Mouse (Mus musculus) Patski (cell line): ENCODE data around the gene Kynu. TPM values are rescaled to one million over a fixed set of nuclear protein-coding genes. Genes with fewer than 3 reads are reported as not detected.

Experiments
- ATAC-seq: fragments of 100-300 bp; one replicate; pipeline ENCODE4 v1.8.0; 2021
- CTCF ChIA-PET: fragments of 350-600 bp; sonication (Branson Sonifier 250); formaldehyde crosslinking; loops from one replicate; lab custom pipeline; 2022; ENCODE audit warnings: inconsistent platforms; lab: Charles Lee
- POLR2A ChIA-PET: fragments of 350-600 bp; sonication (Branson Sonifier 250); formaldehyde crosslinking; loops from one replicate; lab custom pipeline; 2022; ENCODE audit warnings: antibody characterized with exemption, inconsistent platforms; lab: Charles Lee
- DNase-seq: peaks from one replicate; pipeline ENCODE4 v3.0.0-alpha.2; 2011; ENCODE audit warnings: low read depth, low spot score
- H3K27me3 ChIP-seq: fragments of 371-371 bp; one replicate; pipeline ENCODE4 v1.5.1; 2021
- CTCF ChIP-seq: fragments of 100-300 bp; IDR thresholded peaks from one replicate; pipeline ENCODE4 v1.5.1; 2021
- in situ Hi-C: fragments of 300-500 bp; cut with MboI; formaldehyde crosslinking; loops from 3 replicates; pipeline ENCODE4 v1.11.1; 2018; ENCODE audit warnings: low pct_unique_long_range_greater_than_20kb, mixed read lengths
- polyA plus RNA-seq: library from polyadenylated mRNA; unstranded; gene quantifications from one replicate; pipeline ENCODE4 v1.2.3, GENCODE M21; 2021

Gene Kynu
- polyA plus RNA-seq, 1 experiment from 2014 or later, result 0.26 TPM

DNA sequence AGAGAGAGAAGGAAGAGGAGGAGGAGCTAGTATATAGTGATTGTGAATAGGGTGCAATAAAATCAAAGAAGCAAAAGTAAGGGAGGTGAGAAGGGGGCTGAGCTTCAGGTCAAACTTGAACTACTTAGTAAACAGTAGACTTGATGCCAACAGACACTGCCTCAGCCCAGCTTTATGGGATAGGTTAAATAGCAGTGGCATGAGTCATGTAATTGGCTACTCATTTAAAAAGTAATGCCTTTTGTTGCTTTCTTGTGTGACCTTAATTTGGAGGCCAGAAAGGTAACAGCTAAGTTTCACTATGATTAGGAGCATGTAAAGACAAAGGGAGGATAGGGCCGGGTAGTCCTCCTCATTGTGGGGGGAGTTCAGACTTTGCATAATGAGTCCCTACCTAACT, 13.3 kb downstream of the Kynu start:
- no peak for TF ChIP-seq CTCF
- ChIA-PET POLR2A (no interaction called here), CTCF (no interaction called here)
- no peak for DNase-seq
- no peaks in the 10 kb centered on the region for H3K27me3 ChIP-seq
- ATAC-seq, result no peak
- in situ Hi-C loops, result no loop called here

DNA sequence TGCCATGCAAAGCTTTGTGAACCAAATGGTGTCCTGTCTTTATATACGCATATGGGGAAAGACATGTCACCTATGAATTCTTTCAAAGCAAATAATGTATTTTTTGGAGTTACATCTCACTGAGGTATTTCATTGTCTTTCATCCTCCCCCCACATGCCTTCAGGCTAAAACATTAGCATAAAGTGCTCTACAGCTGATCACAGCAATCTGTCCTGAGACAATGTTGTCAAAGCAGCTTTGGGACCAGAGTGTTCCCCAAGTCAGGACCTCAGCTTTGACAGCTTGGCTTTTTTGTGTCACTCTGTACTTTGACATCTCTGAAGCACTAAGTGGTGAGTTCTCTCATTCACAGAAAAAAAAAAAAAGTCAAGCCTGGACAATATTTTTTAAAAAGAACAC, 18.4 kb downstream of the Kynu start:
- ATAC-seq (no peak), DNase-seq (no peak)
- in situ Hi-C loops, result no loop called here
- ChIA-PET POLR2A (no interaction called here), CTCF (no interaction called here)
- H3K27me3 ChIP-seq, result no peaks in the 10 kb centered on the region
- no peak for TF ChIP-seq CTCF

DNA sequence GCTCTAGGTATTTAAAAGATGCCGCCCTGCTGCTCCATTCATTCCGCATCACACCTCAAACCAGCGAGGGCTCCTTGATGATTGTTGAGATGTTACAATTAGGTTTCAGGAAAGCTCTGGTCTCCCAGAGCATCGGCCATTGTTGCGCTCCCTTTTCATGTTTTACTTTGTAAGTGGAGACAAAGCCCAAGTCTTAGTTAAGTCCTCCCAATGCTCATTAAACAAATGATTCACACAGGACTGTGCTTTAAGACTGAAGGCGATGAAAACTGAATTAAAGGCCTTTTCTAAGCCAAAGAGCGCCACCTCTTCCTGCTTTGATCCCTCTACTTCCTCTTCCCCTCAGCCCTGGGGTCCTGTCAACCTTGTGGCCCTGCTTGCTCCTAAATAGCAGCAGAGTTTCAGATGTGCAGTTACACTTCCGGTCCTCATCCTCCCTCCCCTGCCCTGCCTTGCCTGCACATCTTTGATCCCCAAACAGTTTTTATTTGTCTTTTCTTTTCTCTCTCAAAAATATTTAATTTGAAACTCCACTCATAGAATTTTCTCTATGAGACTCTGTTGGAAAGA, 28.2 kb downstream of the Kynu start:
- in situ Hi-C loops, result no loop called here
- no peak for ATAC-seq
- ChIA-PET CTCF (no interaction called here), POLR2A (no interaction called here)
- no peak for TF ChIP-seq CTCF
- H3K27me3 ChIP-seq, result no peaks in the 10 kb centered on the region
- DNase-seq, result no peak

DNA sequence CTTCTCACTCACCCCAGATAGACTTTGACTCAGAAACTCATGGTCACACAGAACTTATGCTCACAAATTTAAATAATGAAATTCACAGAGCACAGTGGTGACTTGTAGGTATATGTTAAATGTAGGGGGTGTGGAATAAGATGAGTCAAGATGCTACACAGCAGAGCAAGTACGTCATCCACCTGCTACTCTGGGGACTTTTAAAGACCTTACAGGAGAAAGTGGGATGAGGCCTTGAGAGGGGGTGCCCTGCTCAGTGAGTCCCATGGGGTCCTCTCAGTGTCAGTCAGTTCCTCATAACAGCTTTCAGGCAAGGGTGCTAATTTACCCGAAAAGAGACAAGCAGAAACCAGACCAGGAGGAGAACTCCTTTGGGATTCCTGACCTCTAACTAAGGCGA, 30.4 kb downstream of the Kynu start:
- TF ChIP-seq CTCF, result no peak
- POLR2A ChIA-PET, result no interaction called here

DNA sequence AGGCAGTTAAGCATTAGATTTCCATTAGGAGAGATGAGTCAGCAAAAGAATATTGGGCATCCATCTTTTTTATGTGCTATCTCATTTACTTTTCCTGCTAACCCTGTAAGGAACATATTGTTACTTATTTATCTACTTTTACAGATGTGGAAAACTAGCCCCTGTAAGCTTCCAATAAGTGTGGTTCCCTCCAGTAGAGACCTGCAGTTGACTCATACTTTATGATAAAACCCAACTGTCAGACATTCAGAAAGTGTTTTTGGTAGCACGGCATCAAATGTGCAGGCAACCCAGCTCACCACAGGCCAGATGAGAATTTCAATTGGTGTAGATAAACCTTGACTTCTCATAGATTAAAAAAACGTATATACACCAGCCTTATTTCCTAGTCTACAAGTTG, 32.7 kb downstream of the Kynu start:
- in situ Hi-C loops, result no loop called here
- no peak for TF ChIP-seq CTCF
- CTCF ChIA-PET, result no interaction called here
- DNase-seq, result no peak
- POLR2A ChIA-PET, result no interaction called here
- no peaks in the 10 kb centered on the region for H3K27me3 ChIP-seq
- ATAC-seq, result no peak

More for the DNA sequence above, 30.4 kb downstream of the Kynu start:
- no peak for ATAC-seq
- CTCF ChIA-PET, result no interaction called here
- no peak for DNase-seq
- H3K27me3 ChIP-seq, result no peaks in the 10 kb centered on the region
- in situ Hi-C loops, result no loop called here

DNA sequence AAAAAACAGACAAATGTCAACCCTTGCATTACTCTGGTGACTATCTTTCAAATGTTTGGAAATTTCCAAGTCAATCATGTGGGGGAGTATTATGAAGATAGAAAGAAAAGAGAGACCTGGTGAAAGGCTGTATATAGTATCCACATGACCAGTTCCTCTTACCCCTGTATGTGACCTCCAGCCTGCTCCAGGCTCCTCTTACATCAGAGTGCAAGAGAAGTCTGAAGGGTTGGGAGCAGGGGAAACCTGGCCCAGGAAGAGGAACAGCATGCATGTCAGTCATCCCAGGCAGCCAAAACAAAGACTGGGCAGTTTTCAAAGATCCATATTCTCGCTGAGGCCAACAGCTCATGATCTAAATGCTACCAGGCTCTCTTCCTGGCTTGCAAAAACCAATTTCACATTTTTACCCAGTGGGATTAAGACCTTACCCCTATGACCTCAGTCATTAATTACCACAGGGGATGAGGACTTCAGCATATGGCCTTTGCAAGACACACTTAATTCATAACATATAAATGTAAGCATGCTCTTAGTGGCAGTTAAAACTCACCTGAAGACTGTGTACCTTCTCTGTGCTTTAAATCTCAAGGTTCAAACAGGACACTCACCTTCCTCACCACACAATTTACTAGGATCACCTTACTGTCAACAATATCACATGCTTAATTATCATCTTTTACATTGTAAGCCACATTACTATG, 37.0 kb downstream of the Kynu start:
- H3K27me3 ChIP-seq, result no peaks in the 10 kb centered on the region
- ATAC-seq (no peak), DNase-seq (no peak)
- in situ Hi-C loops, result no loop called here
- POLR2A ChIA-PET, result interaction anchor here (0.6 kb wide), 1 partner anchor 172 kb away, joined by 4 read pairs; no protein-coding TSS in a partner anchor
- TF ChIP-seq CTCF, result no peak
- CTCF ChIA-PET, result no interaction called here

DNA sequence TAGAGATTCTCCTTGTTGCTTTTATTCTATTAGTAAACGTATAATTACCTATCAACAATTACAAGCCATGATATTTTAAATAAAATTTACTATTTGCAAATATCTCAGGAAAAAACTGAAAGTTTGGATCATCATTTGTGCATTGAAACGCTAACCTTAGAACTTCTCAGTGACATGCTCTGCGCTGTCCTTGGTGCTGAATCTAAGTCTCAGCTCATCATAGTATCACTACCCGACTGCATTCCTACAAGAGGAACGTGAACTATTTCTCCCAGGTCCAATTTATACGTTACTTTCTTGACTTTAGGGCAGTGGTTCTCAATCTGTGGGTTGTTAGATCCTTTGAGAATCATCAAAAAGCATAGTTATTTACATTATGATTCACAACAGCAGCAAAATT, 58.4 kb downstream of the Kynu start:
- H3K27me3 ChIP-seq, result no peaks in the 10 kb centered on the region
- no peak for DNase-seq
- ATAC-seq, result no peak
- in situ Hi-C loops, result no loop called here
- ChIA-PET POLR2A (no interaction called here), CTCF (interaction anchor here (1.4 kb wide), 1 partner anchor 9 kb away, joined by 4 read pairs; no protein-coding TSS in a partner anchor)
- no peak for TF ChIP-seq CTCF

DNA sequence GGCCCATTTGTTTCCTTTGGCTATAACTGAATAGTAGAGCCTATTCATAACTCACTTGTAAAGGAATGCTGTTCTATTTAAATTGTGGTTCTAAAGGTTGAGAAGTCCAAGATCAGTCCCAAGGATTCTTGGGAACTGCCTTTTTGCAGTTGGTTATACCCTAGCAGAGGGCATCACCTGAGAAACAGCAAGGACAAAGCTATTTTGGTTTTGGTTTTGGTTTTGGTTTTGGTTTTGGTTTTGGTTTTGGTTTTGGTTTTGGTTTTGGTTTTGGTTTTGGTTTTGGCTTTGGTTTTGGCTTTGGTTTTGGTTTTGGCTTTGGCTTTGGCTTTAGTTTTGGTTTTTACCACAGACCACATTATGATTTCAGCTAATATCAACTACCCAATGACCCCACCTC, 66.0 kb downstream of the Kynu start:
- TF ChIP-seq CTCF, result no peak
- in situ Hi-C loops, result no loop called here
- H3K27me3 ChIP-seq, result no peaks in the 10 kb centered on the region
- DNase-seq, result no peak
- POLR2A ChIA-PET, result no interaction called here
- ATAC-seq, result no peak
- CTCF ChIA-PET, result no interaction called here

DNA sequence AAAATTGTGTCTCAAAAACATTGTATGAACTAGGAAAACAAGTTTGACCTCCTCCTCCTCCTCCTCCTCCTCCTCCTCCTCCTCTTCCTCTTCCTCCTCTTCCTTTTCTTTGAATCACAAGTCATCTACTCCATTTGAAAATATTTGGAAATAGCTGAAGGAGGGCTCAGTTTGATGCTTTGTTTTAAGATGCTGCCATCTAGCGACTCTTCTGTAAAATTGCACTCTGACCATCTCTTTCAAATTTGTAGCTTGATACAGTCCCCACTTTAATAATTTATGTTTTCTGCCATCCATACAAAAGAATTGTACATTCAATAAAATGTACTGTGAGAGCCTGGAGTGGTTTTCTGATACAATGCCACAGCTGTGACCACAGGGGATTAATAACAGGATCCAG, 67.7 kb downstream of the Kynu start:
- H3K27me3 ChIP-seq, result no peaks in the 10 kb centered on the region
- ChIA-PET POLR2A (no interaction called here), CTCF (interaction anchor here (1.1 kb wide), 2 partner anchors 9 kb away, joined by 3 to 4 read pairs; no protein-coding TSS in a partner anchor)
- DNase-seq (no peak), ATAC-seq (no peak)
- in situ Hi-C loops, result no loop called here
- TF ChIP-seq CTCF, result peak; percentile 53

DNA sequence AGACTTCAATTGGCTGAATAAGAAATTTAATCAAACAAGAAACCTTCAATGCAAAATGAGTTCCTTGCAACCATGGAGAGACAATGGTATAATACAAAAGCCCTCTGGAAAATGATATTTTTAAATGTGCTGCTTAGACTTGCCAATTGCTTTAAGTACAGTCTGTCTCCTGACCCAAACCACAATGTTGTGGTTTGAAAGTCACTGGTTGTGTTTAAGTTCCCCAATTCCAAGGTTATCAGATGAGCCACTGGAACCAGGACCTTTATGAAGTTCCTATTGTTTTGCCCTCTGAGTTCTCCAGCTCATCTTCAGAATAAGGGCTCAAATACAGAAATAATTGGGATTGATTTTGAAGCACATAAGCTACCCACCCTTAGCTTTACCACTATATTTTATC, 76.7 kb downstream of the Kynu start:
- in situ Hi-C loops, result no loop called here
- ChIA-PET CTCF (interaction anchor here (1.1 kb wide), 1 partner anchor 9 kb away, joined by 3 read pairs; no protein-coding TSS in a partner anchor), POLR2A (no interaction called here)
- ATAC-seq (no peak), DNase-seq (no peak)
- TF ChIP-seq CTCF, result no peak
- peaks cover 5% of the 10 kb centered on the region for H3K27me3 ChIP-seq

DNA sequence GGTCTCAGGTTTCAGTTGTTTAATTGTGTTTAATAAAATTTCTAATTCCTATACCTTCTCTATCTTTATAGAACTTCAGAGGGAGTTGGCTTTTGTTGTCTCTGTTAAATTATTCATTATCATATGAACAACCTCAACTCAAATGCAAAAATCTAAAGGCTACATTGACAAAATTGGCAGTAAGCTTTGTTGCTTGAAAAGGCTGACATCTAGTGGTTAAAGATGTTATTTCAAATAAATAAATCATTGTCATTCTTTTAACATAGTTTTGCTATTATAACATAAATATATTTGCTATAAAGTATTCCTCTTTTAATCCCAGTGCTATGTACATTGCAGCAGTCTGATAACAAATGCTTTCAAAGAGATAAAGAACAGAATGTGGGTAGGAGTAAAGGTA, 81.4 kb downstream of the Kynu start:
- DNase-seq (no peak), ATAC-seq (no peak)
- no peak for TF ChIP-seq CTCF
- ChIA-PET POLR2A (no interaction called here), CTCF (interaction anchor here (1.5 kb wide), 1 partner anchor 12 kb away, joined by 4 read pairs; no protein-coding TSS in a partner anchor)
- in situ Hi-C loops, result no loop called here
- H3K27me3 ChIP-seq, result peaks cover 3% of the 10 kb centered on the region
